Mouse (Mus musculus): ENCODE results near the gene Tbr1.
A peak's percentile ranks its signal among the peaks of the same experiment; 100 is the strongest.

Gene Tbr1

GRCm38 (mm10) chr2:61802656-61803251 is at the start of gene Tbr1:
TSS of gene Tbr1 (plus strand) at chr2:61802930.
- DNase-seq (ENCODE audit: low spot score in 2 of 2), result peak; percentile 44 to 63

- DNase-seq (ENCODE audit: low spot score in 2 of 2), result no peak
Measured at GRCm38 (mm10) chr2:61754989-61755388, 47.7 kb upstream of the Tbr1 start.

GRCm38 (mm10) chr2:61759234-61759855 is 43.4 kb upstream of the Tbr1 start:
- no peak for DNase-seq (ENCODE audit: low spot score in 2 of 2)

GRCm38 (mm10) chr2:61760044-61760443 is 42.7 kb upstream of the Tbr1 start:
- no peak for DNase-seq (ENCODE audit: low spot score in 2 of 2)

GRCm38 (mm10) chr2:61764470-61765105 is 38.1 kb upstream of the Tbr1 start:
- no peak for DNase-seq (ENCODE audit: low spot score in 2 of 2)

GRCm38 (mm10) chr2:61765526-61765925 is 37.2 kb upstream of the Tbr1 start:
- DNase-seq (ENCODE audit: low spot score in 2 of 2), result no peak

GRCm38 (mm10) chr2:61780794-61781193 is 21.9 kb upstream of the Tbr1 start:
- DNase-seq (ENCODE audit: low spot score in 2 of 2), result no peak

- no peak for DNase-seq (ENCODE audit: low spot score in 2 of 2)
Measured at GRCm38 (mm10) chr2:61794960-61795359, 7.8 kb upstream of the Tbr1 start.

- no peak for DNase-seq (ENCODE audit: low spot score in 2 of 2)
Measured at GRCm38 (mm10) chr2:61798048-61798447, 4.7 kb upstream of the Tbr1 start.

- DNase-seq (ENCODE audit: low spot score in 2 of 2), result peak; percentile 60 to 70
Measured at GRCm38 (mm10) chr2:61803443-61804367, 975 bp downstream of the Tbr1 start.

GRCm38 (mm10) chr2:61804382-61804840 is 1.7 kb downstream of the Tbr1 start:
- DNase-seq (ENCODE audit: low spot score in 2 of 2), result peak; percentile 76 to 87

- peak; percentile 52 to 56 for DNase-seq (ENCODE audit: low spot score in 2 of 2)
Measured at GRCm38 (mm10) chr2:61804841-61805540, 2.3 kb downstream of the Tbr1 start.

- peak in 1 of 2 experiments; percentile 47 for DNase-seq (ENCODE audit: low spot score in 2 of 2)
Measured at GRCm38 (mm10) chr2:61805541-61806345, 3.0 kb downstream of the Tbr1 start.

- DNase-seq (ENCODE audit: low spot score in 2 of 2), result no peak
Measured at GRCm38 (mm10) chr2:61806346-61806825, 3.7 kb downstream of the Tbr1 start.

GRCm38 (mm10) chr2:61807151-61807550 is 4.4 kb downstream of the Tbr1 start:
- peak; percentile 37 to 57 for DNase-seq (ENCODE audit: low spot score in 2 of 2)

GRCm38 (mm10) chr2:61807781-61808180 is 5.1 kb downstream of the Tbr1 start:
- DNase-seq (ENCODE audit: low spot score in 2 of 2), result no peak

- peak; percentile 30 to 47 for DNase-seq (ENCODE audit: low spot score in 2 of 2)
Measured at GRCm38 (mm10) chr2:61808776-61809175, 6.0 kb downstream of the Tbr1 start.

GRCm38 (mm10) chr2:61809381-61809780 is 6.7 kb downstream of the Tbr1 start:
- no peak for DNase-seq (ENCODE audit: low spot score in 2 of 2)

GRCm38 (mm10) chr2:61810751-61811150 is 8.0 kb downstream of the Tbr1 start:
- no peak for DNase-seq (ENCODE audit: low spot score in 2 of 2)

- DNase-seq (ENCODE audit: low spot score in 2 of 2), result no peak
Measured at GRCm38 (mm10) chr2:61811163-61811506, 8.4 kb downstream of the Tbr1 start.
